Mouse (Mus musculus) neural tube, embryonic 14.5 days (tissue): Measurements from ENCODE around the gene Cldn13. TPM values are rescaled to one million over a fixed set of nuclear protein-coding genes. Genes with fewer than 3 reads are reported as not detected.

Source experiments
- ATAC-seq: fragments of 200-750 bp; cut with Nextera tagmentation; 2 replicates; pipeline ENCODE4 v1.8.0; 2017; ENCODE audit warnings: low read depth, mild to moderate bottlenecking, moderate TSS enrichment, moderate library complexity
- H3K27ac ChIP-seq: fragments of 300-500 bp; sonication (generic); 2 replicates; pipeline ENCODE4 v1.5.1; 2014; ENCODE audit warnings: low read depth, mild to moderate bottlenecking, control low read depth, low read length, moderate library complexity, mixed read lengths
- H3K27me3 ChIP-seq: fragments of 300-500 bp; sonication (generic); 2 replicates; pipeline ENCODE4 v1.6.1; 2014; ENCODE audit warnings: low read length; ENCODE audit not compliant: control insufficient read depth, insufficient read depth
- H3K36me3 ChIP-seq: fragments of 300-500 bp; sonication (generic); 2 replicates; pipeline ENCODE4 v1.6.1; 2014; ENCODE audit warnings: low read length, mixed read lengths; ENCODE audit not compliant: control insufficient read depth, insufficient read depth
- H3K4me1 ChIP-seq: fragments of 300-500 bp; sonication (generic); 2 replicates; pipeline ENCODE4 v1.6.1; 2014; ENCODE audit warnings: low read length; ENCODE audit not compliant: control insufficient read depth, insufficient read depth
- H3K4me2 ChIP-seq: fragments of 300-500 bp; sonication (generic); 2 replicates; pipeline ENCODE4 v1.6.1; 2014; ENCODE audit warnings: mild to moderate bottlenecking, low read depth, low read length, control low read depth
- H3K4me3 ChIP-seq: fragments of 300-500 bp; sonication (generic); 2 replicates; pipeline ENCODE4 v1.5.1; 2014; ENCODE audit warnings: low read depth, low read length, control low read depth, mixed read lengths
- H3K9ac ChIP-seq: fragments of 300-500 bp; sonication (generic); replicated peaks from 2 replicates; pipeline ENCODE4 v1.6.1; 2014; ENCODE audit warnings: low read depth, mild to moderate bottlenecking, control low read depth, low read length, mixed read lengths
- H3K9me3 ChIP-seq: fragments of 300-500 bp; sonication (generic); 2 replicates; pipeline ENCODE4 v1.6.1; 2016; ENCODE audit warnings: low read length; ENCODE audit not compliant: control insufficient read depth
- whole genome bisulfite sequencing: fragments of 180-500 bp; shearing (Covaris S2); extraction: QIAGEN DNeasy Blood & Tissue Kit; methylation state at CpG from one replicate; pipeline ENCODE4 v1.1.7; 2014; 5-methylcytosine and 5-hydroxymethylcytosine counted together
- polyA plus RNA-seq: library from polyadenylated mRNA; unstranded; fragments of >200 nt; fragmentation: Nextera tagmentation; extraction: Ambion mirVana; gene quantifications from 2 replicates; pipeline ENCODE4 v1.2.1, GENCODE M21; 2014

Gene Cldn13
- polyA plus RNA-seq, 1 experiment from 2014 or later = 0.32 TPM

DNA sequence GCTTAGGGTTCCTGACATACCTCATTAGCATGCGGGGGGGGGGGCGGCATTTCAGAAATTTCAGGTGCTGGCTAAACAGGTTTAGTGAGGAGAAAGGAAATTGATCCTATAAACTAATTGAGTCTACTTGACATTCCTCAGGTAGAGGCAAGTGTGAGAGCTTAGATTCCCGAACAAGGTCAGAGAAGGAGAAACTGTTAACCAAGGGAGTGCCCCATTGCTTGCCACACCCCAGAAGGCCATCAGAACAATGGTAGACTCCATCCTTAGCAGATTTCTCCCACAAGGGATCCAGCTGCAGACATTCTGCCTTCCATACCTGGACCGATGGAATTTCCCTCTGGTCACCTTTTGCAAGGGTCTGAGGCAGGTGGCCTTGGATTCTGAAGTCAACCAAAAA, 11.4 kb upstream of the Cldn13 start:
- H3K9me3 ChIP-seq = no peaks in the 10 kb centered on the region
- no peak overlapping the region for H3K27ac ChIP-seq
- H3K4me2 ChIP-seq = no peak overlapping the region
- no peak overlapping the region for H3K9ac ChIP-seq
- H3K36me3 ChIP-seq = no peaks in the 10 kb centered on the region
- ATAC-seq = no peak
- no peaks in the 10 kb centered on the region for H3K27me3 ChIP-seq
- no peak overlapping the region for H3K4me3 ChIP-seq
- no peaks in the 10 kb centered on the region for H3K4me1 ChIP-seq
- WGBS = 81% methylated on average over 4 of the region's 4 CpGs

DNA sequence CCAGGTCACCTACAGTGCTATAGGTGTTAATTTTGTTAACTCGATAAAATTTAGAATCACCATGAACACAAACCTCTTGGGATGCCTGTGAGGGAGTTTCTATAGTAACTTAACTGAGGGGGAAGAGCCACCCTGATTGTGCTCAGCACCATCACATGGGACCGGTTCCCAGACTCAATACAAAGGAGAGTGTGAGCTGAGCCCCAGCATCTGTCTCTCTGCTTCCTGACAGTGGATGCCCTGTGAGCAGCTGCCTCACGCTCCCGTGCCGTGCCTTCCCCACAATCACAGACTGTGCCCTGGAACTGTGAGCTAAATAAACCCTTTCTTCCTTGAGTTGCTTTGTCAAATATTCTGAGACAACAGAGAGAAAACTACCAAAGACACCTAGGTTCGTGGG, 7.8 kb upstream of the Cldn13 start:
- Histone ChIP-seq H3K27ac (no peak overlapping the region), H3K9me3 (no peaks in the 10 kb centered on the region), H3K4me2 (no peak overlapping the region), H3K36me3 (no peaks in the 10 kb centered on the region), H3K4me3 (no peak overlapping the region), H3K27me3 (no peaks in the 10 kb centered on the region), H3K9ac (no peak overlapping the region), H3K4me1 (no peaks in the 10 kb centered on the region)
- 56% methylated on average over 6 of the region's 6 CpGs for WGBS
- no peak for ATAC-seq

DNA sequence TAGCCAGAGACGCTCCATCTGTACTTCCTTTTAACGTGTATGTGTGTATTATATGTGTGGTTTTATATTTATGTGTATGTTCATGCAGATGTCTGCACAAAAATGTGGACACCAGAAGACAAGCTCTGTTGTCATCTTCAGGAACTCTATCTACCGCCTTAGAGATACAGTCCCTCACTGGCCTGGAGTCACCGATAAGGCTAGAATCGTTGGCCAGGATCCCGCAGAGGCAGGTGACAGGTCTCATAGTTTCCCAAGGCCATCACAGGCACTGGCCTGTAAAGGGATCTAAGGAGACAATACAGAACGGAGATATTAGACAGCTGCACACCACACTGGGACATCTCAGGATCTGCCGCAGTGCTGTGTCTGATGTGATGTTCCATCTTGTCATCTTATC, 5.8 kb upstream of the Cldn13 start:
- no peaks in the 10 kb centered on the region for H3K4me1 ChIP-seq
- no peak for ATAC-seq
- H3K4me2 ChIP-seq = no peak overlapping the region
- WGBS = 93% methylated on average over 8 of the region's 8 CpGs
- H3K9me3 ChIP-seq = no peaks in the 10 kb centered on the region; the same call in 1 of the 2 replicates
- no peak overlapping the region for H3K9ac ChIP-seq
- no peaks in the 10 kb centered on the region for H3K36me3 ChIP-seq
- H3K27ac ChIP-seq = no peak overlapping the region
- no peaks in the 10 kb centered on the region for H3K27me3 ChIP-seq
- no peak overlapping the region for H3K4me3 ChIP-seq

- Histone ChIP-seq H3K27me3 (no peaks in the 10 kb centered on the region), H3K27ac (no peak overlapping the region), H3K4me3 (no peak overlapping the region), H3K4me2 (no peak overlapping the region), H3K9ac (no peak overlapping the region), H3K36me3 (no peaks in the 10 kb centered on the region), H3K4me1 (no peaks in the 10 kb centered on the region), H3K9me3 (no peaks in the 10 kb centered on the region; the same call in 1 of the 2 replicates)
- WGBS = 82% methylated on average over 6 of the region's 6 CpGs
- ATAC-seq = no peak
These were observed 4.9 kb upstream of the Cldn13 start for GRCm38 (mm10) chr5:134920106-134920687.

DNA sequence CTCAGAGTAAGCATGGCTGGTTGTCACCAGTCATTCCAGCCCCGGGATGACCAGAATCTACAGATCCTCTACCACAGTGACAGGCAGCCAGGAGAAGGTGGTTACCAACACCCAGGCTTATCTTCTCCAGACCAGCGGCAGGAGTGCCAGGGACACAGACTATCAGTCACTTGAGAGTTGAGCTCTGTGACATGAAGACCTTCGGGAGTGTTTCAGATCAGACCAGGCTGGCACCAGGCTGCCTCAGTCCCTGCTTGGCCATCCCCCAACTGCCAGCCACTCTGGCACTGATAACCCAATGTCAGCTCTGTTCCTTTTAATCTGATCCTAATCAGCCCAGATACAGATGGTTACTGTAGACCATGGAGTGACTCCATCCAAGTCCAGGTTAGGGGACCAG, 3.8 kb upstream of the Cldn13 start:
- no peak for ATAC-seq
- 91% methylated on average over 3 of the region's 3 CpGs for WGBS
- H3K9ac ChIP-seq = no peak overlapping the region
- H3K9me3 ChIP-seq = no peaks in the 10 kb centered on the region; the same call in 1 of the 2 replicates
- H3K36me3 ChIP-seq = no peaks in the 10 kb centered on the region
- H3K27me3 ChIP-seq = no peaks in the 10 kb centered on the region
- no peak overlapping the region for H3K4me2 ChIP-seq
- no peaks in the 10 kb centered on the region for H3K4me1 ChIP-seq
- no peak overlapping the region for H3K27ac ChIP-seq
- no peak overlapping the region for H3K4me3 ChIP-seq

GRCm38 (mm10) chr5:134918071-134918832, 2.9 kb upstream of the Cldn13 start:
- H3K27me3 ChIP-seq = no peaks in the 10 kb centered on the region
- ATAC-seq = no peak
- H3K36me3 ChIP-seq = no peaks in the 10 kb centered on the region
- no peaks in the 10 kb centered on the region for H3K4me1 ChIP-seq
- H3K4me3 ChIP-seq = no peak overlapping the region
- no peak overlapping the region for H3K4me2 ChIP-seq
- H3K27ac ChIP-seq = no peak overlapping the region
- no peaks in the 10 kb centered on the region; the same call in 1 of the 2 replicates for H3K9me3 ChIP-seq
- 48% methylated on average over 16 of the region's 16 CpGs for WGBS
- no peak overlapping the region for H3K9ac ChIP-seq

GRCm38 (mm10) chr5:134914510-134914909, 816 bp downstream of the Cldn13 start:
- Histone ChIP-seq H3K4me3 (no peak overlapping the region), H3K4me2 (no peak overlapping the region), H3K9me3 (no peaks in the 10 kb centered on the region; the same call in 1 of the 2 replicates), H3K9ac (no peak overlapping the region), H3K27me3 (no peaks in the 10 kb centered on the region), H3K36me3 (no peaks in the 10 kb centered on the region), H3K27ac (no peak overlapping the region), H3K4me1 (no peaks in the 10 kb centered on the region)
- no peak for ATAC-seq
- WGBS = 87% methylated on average over 8 of the region's 8 CpGs

DNA sequence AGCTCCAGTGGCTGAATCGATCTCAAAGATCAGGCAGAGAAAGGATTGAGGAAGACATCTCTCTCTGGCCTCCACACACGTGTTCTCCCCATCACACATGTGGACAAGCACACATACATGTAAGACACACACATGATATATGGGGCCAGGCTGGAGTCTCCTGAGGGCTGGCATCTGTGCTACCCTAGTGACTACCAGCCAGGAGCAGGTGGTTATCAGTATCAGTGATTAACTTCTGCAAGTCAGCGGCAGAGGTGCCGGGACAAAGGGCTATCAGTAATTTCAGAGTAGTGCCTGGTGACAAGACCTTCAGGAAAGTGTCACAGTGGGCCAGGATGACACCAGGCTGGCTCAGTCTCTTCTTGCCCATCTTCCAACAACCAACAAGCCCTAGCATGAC, 1.6 kb downstream of the Cldn13 start:
- Histone ChIP-seq H3K27ac (no peak overlapping the region), H3K9me3 (no peaks in the 10 kb centered on the region; the same call in 1 of the 2 replicates), H3K4me2 (no peak overlapping the region), H3K9ac (no peak overlapping the region), H3K4me1 (no peaks in the 10 kb centered on the region), H3K4me3 (no peak overlapping the region), H3K27me3 (no peaks in the 10 kb centered on the region), H3K36me3 (no peaks in the 10 kb centered on the region)
- 94% methylated on average over 4 of the region's 4 CpGs for WGBS
- no peak for ATAC-seq

DNA sequence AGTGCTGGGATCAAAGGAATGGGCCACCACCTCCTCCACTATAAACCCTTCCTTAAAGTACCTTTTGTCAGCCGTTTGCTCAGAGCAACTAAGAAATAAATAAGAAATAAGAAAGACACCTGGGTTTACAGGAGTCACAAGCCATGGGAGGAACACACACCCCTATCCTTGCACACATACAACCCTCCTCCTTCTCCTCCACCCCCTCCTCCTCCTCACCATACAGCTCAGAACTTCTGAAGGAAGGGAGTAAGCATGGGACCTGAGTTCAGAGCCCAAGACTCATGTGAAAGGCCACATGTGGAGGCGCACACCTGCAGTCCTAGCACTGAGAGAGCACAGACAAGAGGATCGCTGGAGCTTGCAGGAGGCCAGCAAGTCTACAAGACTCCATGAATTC, 2.0 kb downstream of the Cldn13 start:
- WGBS = 78% methylated on average over 3 of the region's 3 CpGs
- Histone ChIP-seq H3K9me3 (no peaks in the 10 kb centered on the region; the same call in 1 of the 2 replicates), H3K4me2 (no peak overlapping the region), H3K27me3 (no peaks in the 10 kb centered on the region), H3K36me3 (no peaks in the 10 kb centered on the region), H3K4me3 (no peak overlapping the region), H3K27ac (no peak overlapping the region), H3K9ac (no peak overlapping the region), H3K4me1 (no peaks in the 10 kb centered on the region)
- ATAC-seq = no peak
